In genomic region chr9:118149407-118150402, GRCm38 (mm10) we compare ENCODE assay signal across 8 mouse cellular contexts. TPM values are rescaled to one million over a fixed set of nuclear protein-coding genes. Genes with fewer than 3 reads are reported as not detected.
DNase-seq lines count a peak whose midpoint lies in the region; ATAC-seq lines count a peak whose summit lies in the region.

Cmc1 (minus strand) TSS chr9:118150177.

- 1% methylated on average over 57 of the region's 58 CpGs for WGBS in heart, embryonic 14.5 days
- WGBS in liver, embryonic 13.5 days (ENCODE audit: insufficient replicate concordance): under 1% methylated on average over 58 of the region's 58 CpGs
- under 1% methylated on average over 58 of the region's 58 CpGs for WGBS in stomach, embryonic 16.5 days

- peak within 1 kb of the TSS; percentile 62 to 70; a peak in 3 of 4 replicates for H3K27ac ChIP-seq in heart, embryonic 14.5 days (replicated peaks in 1 of 2; ENCODE audit: control insufficient read depth in 1 of 2, insufficient read depth in 1 of 2, low read depth in 2 of 2, low read length in 2 of 2)
- H3K27ac ChIP-seq in liver, embryonic 13.5 days: peak within 1 kb of the TSS; percentile 66
- peak within 1 kb of the TSS; percentile 34 for H3K27ac ChIP-seq in stomach, embryonic 16.5 days (ENCODE audit: low read length)

- ATAC-seq in CD4-positive, CD25-positive, alpha-beta regulatory T cell, adult 4 months: peak; percentile 92
- ATAC-seq in heart, embryonic 14.5 days (ENCODE audit: insufficient number of reproducible peaks, insufficient read depth, low FRiP score, low read depth): peak; percentile 94
- ATAC-seq in liver, embryonic 13.5 days (ENCODE audit: low read depth): peak; percentile 98
- peak; percentile 98 for ATAC-seq in stomach, embryonic 16.5 days (ENCODE audit: insufficient read depth, low FRiP score)

- peak within 1 kb of the TSS; percentile 88 to 100 for H3K4me3 ChIP-seq in heart, embryonic 14.5 days (ENCODE audit: control insufficient read depth in 1 of 2, insufficient read depth in 1 of 2, low read depth in 1 of 2, low read length in 2 of 2)
- H3K4me3 ChIP-seq in liver, embryonic 13.5 days (replicated peaks): peak within 1 kb of the TSS; percentile 84
- peak within 1 kb of the TSS; percentile 74 for H3K4me3 ChIP-seq in stomach, embryonic 16.5 days (replicated peaks; ENCODE audit: low read length)

- no peaks in the 10 kb centered on the region for H3K27me3 ChIP-seq in heart, embryonic 14.5 days (ENCODE audit: control insufficient read depth, insufficient read depth, low read length)
- no peaks in the 10 kb centered on the region for H3K27me3 ChIP-seq in liver, embryonic 13.5 days
- H3K27me3 ChIP-seq in stomach, embryonic 16.5 days (ENCODE audit: control insufficient read depth, insufficient read depth, low read length): no peaks in the 10 kb centered on the region

- H3K4me2 ChIP-seq in heart, embryonic 14.5 days (ENCODE audit: low read length): peak within 1 kb of the TSS; percentile 78
- H3K4me2 ChIP-seq in liver, embryonic 13.5 days: peak within 1 kb of the TSS; percentile 73
- peak within 1 kb of the TSS; percentile 83 for H3K4me2 ChIP-seq in stomach, embryonic 16.5 days (ENCODE audit: low read depth, low read length)

- no peaks in the 10 kb centered on the region for H3K36me3 ChIP-seq in heart, embryonic 14.5 days (ENCODE audit: control insufficient read depth, insufficient read depth, low read length)
- H3K36me3 ChIP-seq in liver, embryonic 13.5 days: peaks cover 2% of the 10 kb centered on the region; the same call in 1 of the 2 replicates
- 0 out of 2 replicates have a peak, but pooled peaks cover 2% of the 10 kb centered on the region for H3K36me3 ChIP-seq in stomach, embryonic 16.5 days (ENCODE audit: control insufficient read depth, insufficient read depth, low read length)

- H3K9me3 ChIP-seq in heart, embryonic 14.5 days (ENCODE audit: control insufficient read depth, low read length): no peaks in the 10 kb centered on the region
- no peaks in the 10 kb centered on the region for H3K9me3 ChIP-seq in liver, embryonic 13.5 days (replicated peaks)
- no peaks in the 10 kb centered on the region for H3K9me3 ChIP-seq in stomach, embryonic 16.5 days (replicated peaks; ENCODE audit: control insufficient read depth, low read length)

- H3K9ac ChIP-seq in heart, embryonic 14.5 days (ENCODE audit: low read length): peak within 1 kb of the TSS; percentile 94
- peak within 1 kb of the TSS; percentile 87 for H3K9ac ChIP-seq in liver, embryonic 13.5 days
- H3K9ac ChIP-seq in stomach, embryonic 16.5 days (ENCODE audit: low read length): peak within 1 kb of the TSS; percentile 81

- H3K4me1 ChIP-seq in heart, embryonic 14.5 days (ENCODE audit: control insufficient read depth in 2 of 2, insufficient read depth in 2 of 2, low read length in 2 of 2): peaks cover 3 to 4% of the 10 kb centered on the region in 2 experiments; a peak in 1 of 4 replicates
- peaks cover 29% of the 10 kb centered on the region for H3K4me1 ChIP-seq in liver, embryonic 13.5 days (replicated peaks)
- peaks cover 6% of the 10 kb centered on the region; the same call in 1 of the 2 replicates for H3K4me1 ChIP-seq in stomach, embryonic 16.5 days (ENCODE audit: control insufficient read depth, insufficient read depth, low read length)

- peak; percentile 89 for DNase-seq in c-Kit-negative CD71-positive TER-119-positive erythroid progenitor cells, embryonic 14.5 days (ENCODE audit: low read depth, low spot score)
- peak; percentile 96 for DNase-seq in fibroblast of lung, adult 2 months (ENCODE audit: low read depth)
- peak; percentile 99 for DNase-seq in kidney, postnatal 14 days
- DNase-seq in liver, embryonic 13.5 days: peak; percentile 89
- peak; percentile 97 for DNase-seq in neural tube, embryonic 10.5 days (ENCODE audit: extremely low spot score, low spot score)

RNA-seq across cellular contexts. Expression of gene Cmc1, which starts in this region (rescaled TPM):
- polyA plus RNA-seq in CD4-positive, CD25-positive, alpha-beta regulatory T cell, adult 4 months (2017; shearing (Covaris generic)): 10 to 100 TPM; 81.0 to 83.6 TPM
- polyA plus RNA-seq in heart, embryonic 14.5 days (2014; fragmentation: Nextera tagmentation; extraction: Ambion mirVana): 49.1 and 50.1 TPM in 2 replicates
- 23.9 and 25.5 TPM in 2 replicates for polyA plus RNA-seq in liver, embryonic 13.5 days (2015; fragmentation: Nextera tagmentation; extraction: Ambion mirVana)
- 42.1 and 49.8 TPM in 2 replicates for polyA plus RNA-seq in stomach, embryonic 16.5 days (2015; fragmentation: Nextera tagmentation; extraction: Ambion mirVana)

Comparison
In these comparisons a context has a peak if more than half of its experiments do, and no peak if none do; other contexts are left out.
1. Peak in every context shown above with its lines: DNase-seq, ATAC-seq, H3K4me3 ChIP-seq and H3K27ac ChIP-seq.